Mouse (Mus musculus): ENCODE measurements at regions not wholly inside any gene's neighbourhood (a gene's known extent, or its start where the extent isn't known, plus 50 kb on each side); places are given as distances from the start of the nearest gene placed in this dataset.

DNA sequence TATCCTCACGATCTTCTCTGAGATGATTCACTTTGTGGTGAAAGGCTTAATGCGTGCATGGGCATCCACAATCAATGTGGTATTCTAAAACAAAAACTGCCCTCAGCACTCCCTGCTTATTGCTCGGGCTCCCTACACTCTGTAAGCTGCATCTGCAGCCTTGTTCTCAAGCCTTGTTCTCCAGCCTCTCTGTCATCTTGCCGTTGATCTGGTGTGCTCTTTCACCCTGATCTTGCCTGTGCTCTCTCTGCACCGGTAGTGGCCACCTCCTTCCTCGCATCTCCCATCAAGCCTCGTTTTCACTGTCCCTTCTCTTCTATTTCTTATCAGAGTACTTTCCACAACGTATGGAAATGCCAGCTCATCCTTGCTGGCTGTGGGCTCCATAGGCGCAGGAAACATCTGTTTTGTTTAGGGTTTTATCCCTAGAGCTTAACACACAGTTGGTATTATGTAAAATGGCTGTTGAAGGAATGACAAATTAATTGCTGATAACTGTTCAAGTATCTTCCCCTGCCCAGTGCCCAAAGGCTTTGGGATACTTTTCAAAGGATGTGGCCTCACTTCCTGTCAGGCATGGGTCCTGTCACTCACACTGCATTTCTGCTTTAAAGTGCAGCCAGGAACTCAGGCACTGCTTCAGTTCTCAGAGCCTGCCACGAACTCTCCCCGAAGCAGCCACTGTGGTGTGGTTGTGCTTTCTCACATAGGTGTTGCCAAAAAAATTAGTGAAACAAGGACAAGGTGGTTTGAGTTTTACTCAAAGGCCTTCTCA lies 158.9 kb upstream of the Gm12728 start:
- TF ChIP-seq CTCF (IDR thresholded peaks at IDR 0.05; ENCODE audit: borderline replicate concordance, extremely low read depth, insufficient read depth, insufficient read length) (no peak), POLR2A (IDR thresholded peaks at IDR 0.05; ENCODE audit: borderline replicate concordance, extremely low read depth, insufficient read depth, insufficient read length, poor library complexity, severe bottlenecking) (no peak)

Measured in brain, embryonic 14.5 days (tissue).